14 mouse cellular contexts compared by ENCODE assay signal in genomic region chr4:141158609-141159008, GRCm38 (mm10). TPM values are rescaled to one million over a fixed set of nuclear protein-coding genes. Genes with fewer than 3 reads are reported as not detected.
DNase-seq lines count a peak whose midpoint lies in the region; ATAC-seq and TF ChIP-seq lines count a peak whose summit lies in the region.
"Had no signal": no experiment of that assay in that cellular context is flagged by ENCODE, and none has a peak within 500 bp of the region (broad histone marks: within the 10 kb centered on the region; RNA-seq: fewer than 3 reads in every experiment).

No protein-coding gene starts in this region.

- DNase-seq in thymus, adult 2 months: no peak
- DNase-seq in thymus, postnatal 0 days (ENCODE audit: low spot score): no peak
- no peak for DNase-seq in cerebellum, postnatal 14 days
- no peak for DNase-seq in right cerebral cortex, postnatal 25 days
- DNase-seq: adrenal gland, postnatal 25 days; heart, adult 11 months; kidney, adult 18-20 months; layer of hippocampus, postnatal 36 days had no signal

- TF ChIP-seq POLR2A in thymus, adult 2 months (IDR thresholded peaks at IDR 0.05; ENCODE audit: control insufficient read depth, extremely low read depth, insufficient read depth, low read length, poor library complexity): no peak

- peak overlapping the region; percentile 9; the same call in 1 of the 2 replicates for H3K9ac ChIP-seq in heart, embryonic 14.5 days (ENCODE audit: low read length)
- H3K9ac ChIP-seq in heart, embryonic 11.5 days (ENCODE audit: low read depth, low read length): no peak overlapping the region
- H3K9ac ChIP-seq in liver, embryonic 12.5 days: peak overlapping the region; percentile 48
- no peak overlapping the region for H3K9ac ChIP-seq in forebrain, embryonic 15.5 days (replicated peaks)

- H3K27ac ChIP-seq in heart, embryonic 14.5 days (replicated peaks in 1 of 2; ENCODE audit: control insufficient read depth in 1 of 2, insufficient read depth in 1 of 2, low read depth in 2 of 2, low read length in 2 of 2): no peak overlapping the region
- no peak overlapping the region for H3K27ac ChIP-seq in heart, embryonic 11.5 days (ENCODE audit: low read depth, low read length)
- 0 out of 2 replicates have a peak overlapping the region, but pooled peaks have one; percentile 20 for H3K27ac ChIP-seq in thymus, adult 2 months (ENCODE audit: control insufficient read depth, insufficient read depth, low read length)
- H3K27ac ChIP-seq in liver, embryonic 12.5 days: peak overlapping the region; percentile 82
- no peak overlapping the region for H3K27ac ChIP-seq in forebrain, embryonic 15.5 days (replicated peaks)
- H3K27ac ChIP-seq: neural tube, embryonic 12.5 days had no signal

- H3K4me3 ChIP-seq in heart, embryonic 14.5 days (ENCODE audit: control insufficient read depth in 1 of 2, insufficient read depth in 1 of 2, low read depth in 1 of 2, low read length in 2 of 2): no peak overlapping the region
- no peak overlapping the region for H3K4me3 ChIP-seq in heart, embryonic 11.5 days (ENCODE audit: low read depth, low read length)
- H3K4me3 ChIP-seq in thymus, adult 2 months (ENCODE audit: control insufficient read depth, insufficient read depth, low read length): no peak overlapping the region
- H3K4me3 ChIP-seq in liver, embryonic 12.5 days: no peak overlapping the region
- no peak overlapping the region for H3K4me3 ChIP-seq in forebrain, embryonic 15.5 days
- H3K4me3 ChIP-seq: neural tube, embryonic 12.5 days had no signal

- no peaks in the 10 kb centered on the region for H3K36me3 ChIP-seq in heart, embryonic 14.5 days (ENCODE audit: control insufficient read depth, insufficient read depth, low read length)
- no peaks in the 10 kb centered on the region for H3K36me3 ChIP-seq in heart, embryonic 11.5 days (ENCODE audit: control insufficient read depth, insufficient read depth, low read length)
- no peaks in the 10 kb centered on the region for H3K36me3 ChIP-seq in thymus, adult 2 months (ENCODE audit: control insufficient read depth, insufficient read depth, low read length)
- H3K36me3 ChIP-seq in liver, embryonic 12.5 days: peaks cover 7% of the 10 kb centered on the region
- H3K36me3 ChIP-seq in forebrain, embryonic 15.5 days: no peaks in the 10 kb centered on the region
- H3K36me3 ChIP-seq: neural tube, embryonic 12.5 days had no signal

- no peak for TF ChIP-seq CTCF in thymus, adult 2 months (IDR thresholded peaks at IDR 0.05; ENCODE audit: borderline replicate concordance, control insufficient read depth, extremely low read depth, insufficient read depth, low read length, poor library complexity)

- H3K9me3 ChIP-seq in heart, embryonic 14.5 days (ENCODE audit: control insufficient read depth, low read length): no peaks in the 10 kb centered on the region
- H3K9me3 ChIP-seq in heart, embryonic 11.5 days (replicated peaks; ENCODE audit: control insufficient read depth, low read length): no peaks in the 10 kb centered on the region
- no peaks in the 10 kb centered on the region for H3K9me3 ChIP-seq in liver, embryonic 12.5 days (replicated peaks)
- H3K9me3 ChIP-seq in forebrain, embryonic 15.5 days: no peaks in the 10 kb centered on the region
- H3K9me3 ChIP-seq: neural tube, embryonic 12.5 days had no signal

- no peak overlapping the region for H3K4me2 ChIP-seq in heart, embryonic 14.5 days (ENCODE audit: low read length)
- H3K4me2 ChIP-seq in heart, embryonic 11.5 days: no peak overlapping the region
- H3K4me2 ChIP-seq in liver, embryonic 12.5 days: peak overlapping the region; percentile 46
- no peak overlapping the region for H3K4me2 ChIP-seq in forebrain, embryonic 15.5 days (replicated peaks)
- H3K4me2 ChIP-seq: neural tube, embryonic 12.5 days had no signal

- peaks cover 4 to 13% of the 10 kb centered on the region in 2 experiments for H3K4me1 ChIP-seq in heart, embryonic 14.5 days (ENCODE audit: control insufficient read depth in 2 of 2, insufficient read depth in 2 of 2, low read length in 2 of 2)
- H3K4me1 ChIP-seq in heart, embryonic 11.5 days (ENCODE audit: control insufficient read depth, insufficient read depth, low read length): peaks cover 11% of the 10 kb centered on the region
- peaks cover 31% of the 10 kb centered on the region for H3K4me1 ChIP-seq in thymus, adult 2 months (replicated peaks; ENCODE audit: control insufficient read depth, insufficient read depth, low read length)
- H3K4me1 ChIP-seq in liver, embryonic 12.5 days: peaks cover 98% of the 10 kb centered on the region
- H3K4me1 ChIP-seq in forebrain, embryonic 15.5 days: 0 out of 2 replicates have a peak, but pooled peaks cover 3% of the 10 kb centered on the region

- ATAC-seq in heart, embryonic 14.5 days (ENCODE audit: insufficient number of reproducible peaks, insufficient read depth, low FRiP score, low read depth): no peak
- ATAC-seq in heart, embryonic 11.5 days (replicated peaks; ENCODE audit: insufficient number of reproducible peaks, low FRiP score, low TSS enrichment): no peak
- ATAC-seq in liver, embryonic 12.5 days: no peak
- ATAC-seq in forebrain, embryonic 15.5 days (replicated peaks): no peak
- ATAC-seq: midbrain, embryonic 16.5 days had no signal

- H3K27me3 ChIP-seq in heart, embryonic 14.5 days (ENCODE audit: control insufficient read depth, insufficient read depth, low read length): no peaks in the 10 kb centered on the region
- no peaks in the 10 kb centered on the region for H3K27me3 ChIP-seq in heart, embryonic 11.5 days (ENCODE audit: control insufficient read depth, insufficient read depth, low read length)
- H3K27me3 ChIP-seq in thymus, adult 2 months (ENCODE audit: control insufficient read depth, insufficient read depth, low read length): no peaks in the 10 kb centered on the region
- no peaks in the 10 kb centered on the region for H3K27me3 ChIP-seq in liver, embryonic 12.5 days (replicated peaks)
- H3K27me3 ChIP-seq in forebrain, embryonic 15.5 days: no peaks in the 10 kb centered on the region
- H3K27me3 ChIP-seq: neural tube, embryonic 12.5 days had no signal

- whole genome bisulfite sequencing in heart, embryonic 14.5 days: 71% methylated on average over 2 of the region's 2 CpGs
- 70% methylated on average over 2 of the region's 2 CpGs for WGBS in heart, embryonic 11.5 days (ENCODE audit: insufficient replicate concordance)
- WGBS in thymus, adult 2 months: 87% methylated on average over 2 of the region's 2 CpGs
- 71% methylated on average over 2 of the region's 2 CpGs for WGBS in liver, embryonic 12.5 days (ENCODE audit: insufficient replicate concordance)
- 87% methylated on average over 2 of the region's 2 CpGs for WGBS in forebrain, embryonic 15.5 days

RNA-seq across cellular contexts. Expression of gene Fbxo42, which starts 10.9 kb away (rescaled TPM):
- 12.7 and 15.7 TPM in 2 replicates for polyA plus RNA-seq in heart, embryonic 14.5 days (2014; fragmentation: Nextera tagmentation; extraction: Ambion mirVana)
- 18.5 and 19.3 TPM in 2 replicates for polyA plus RNA-seq in heart, embryonic 11.5 days (2014; fragmentation: Nextera tagmentation; extraction: Ambion mirVana)
- polyA plus RNA-seq in thymus, adult 2 months (2012; rRNA removed): 29.1 and 29.3 TPM in 2 replicates
- 19.7 and 22.2 TPM in 2 replicates for polyA plus RNA-seq in thymus, postnatal 0 days (2015; fragmentation: Nextera tagmentation; extraction: Ambion mirVana)
- 21.6 and 26.0 TPM in 2 replicates for polyA plus RNA-seq in liver, embryonic 12.5 days (2016; fragmentation: Nextera tagmentation; extraction: Ambion mirVana)
- polyA plus RNA-seq in forebrain, embryonic 15.5 days (2015; fragmentation: Nextera tagmentation; extraction: Ambion mirVana): 25.0 and 26.5 TPM in 2 replicates

RNA-seq across cellular contexts. Expression of gene Szrd1, which starts 19.0 kb away (rescaled TPM):
- 20.8 and 24.0 TPM in 2 replicates for polyA plus RNA-seq in heart, embryonic 14.5 days (2014; fragmentation: Nextera tagmentation; extraction: Ambion mirVana)
- polyA plus RNA-seq in heart, embryonic 11.5 days (2014; fragmentation: Nextera tagmentation; extraction: Ambion mirVana): 23.6 and 25.7 TPM in 2 replicates
- polyA plus RNA-seq in thymus, adult 2 months (2012; rRNA removed): 54.2 and 62.1 TPM in 2 replicates
- 32.6 and 35.4 TPM in 2 replicates for polyA plus RNA-seq in thymus, postnatal 0 days (2015; fragmentation: Nextera tagmentation; extraction: Ambion mirVana)
- polyA plus RNA-seq in liver, embryonic 12.5 days (2016; fragmentation: Nextera tagmentation; extraction: Ambion mirVana): 21.3 and 22.1 TPM in 2 replicates
- 26.3 and 30.9 TPM in 2 replicates for polyA plus RNA-seq in forebrain, embryonic 15.5 days (2015; fragmentation: Nextera tagmentation; extraction: Ambion mirVana)

RNA-seq across cellular contexts. Expression of gene Rsg1, which starts 55.1 kb away (rescaled TPM):
- 1.5 and 1.7 TPM in 2 replicates for polyA plus RNA-seq in heart, embryonic 14.5 days (2014; fragmentation: Nextera tagmentation; extraction: Ambion mirVana)
- 2.0 and 2.4 TPM in 2 replicates for polyA plus RNA-seq in heart, embryonic 11.5 days (2014; fragmentation: Nextera tagmentation; extraction: Ambion mirVana)
- polyA plus RNA-seq in thymus, adult 2 months (2012; rRNA removed): 3.5 and 3.6 TPM in 2 replicates
- polyA plus RNA-seq in thymus, postnatal 0 days (2015; fragmentation: Nextera tagmentation; extraction: Ambion mirVana): 2.7 and 3.4 TPM in 2 replicates
- polyA plus RNA-seq in liver, embryonic 12.5 days (2016; fragmentation: Nextera tagmentation; extraction: Ambion mirVana): 3.3 and 3.5 TPM in 2 replicates
- 8.4 and 10.9 TPM in 2 replicates for polyA plus RNA-seq in forebrain, embryonic 15.5 days (2015; fragmentation: Nextera tagmentation; extraction: Ambion mirVana)

Comparison
In these comparisons a context has a peak if more than half of its experiments do, and no peak if none do; other contexts are left out.
1. H3K9ac ChIP-seq: peak in heart, embryonic 14.5 days (single experiment) and liver, embryonic 12.5 days (single experiment); none in heart, embryonic 11.5 days (single experiment) and forebrain, embryonic 15.5 days (single experiment).
2. H3K27ac ChIP-seq: peak in thymus, adult 2 months (single experiment) and liver, embryonic 12.5 days (single experiment); none in heart, embryonic 14.5 days (0 of 2), heart, embryonic 11.5 days (single experiment) and forebrain, embryonic 15.5 days (single experiment).